Mouse (Mus musculus) liver, embryonic 11.5 days (tissue): ENCODE data around the gene Tcaf3. TPM values are rescaled to one million over a fixed set of nuclear protein-coding genes. Genes with fewer than 3 reads are reported as not detected.

Source experiments
- polyA plus RNA-seq: library from polyadenylated mRNA; unstranded; fragments of >200 nt; fragmentation: Nextera tagmentation; extraction: Ambion mirVana; gene quantifications from 2 replicates; pipeline ENCODE4 v1.2.1, GENCODE M21; 2014

The Tcaf3 gene
- polyA plus RNA-seq, 1 experiment from 2014 or later, result not detected

Other genes starting within 250 kb of the Tcaf3 start
- 113 TPM in 2 replicates for gene Zyx, start 248.1 kb downstream of the Tcaf3 start, polyA plus RNA-seq
- gene Epha1, start 224.4 kb downstream of the Tcaf3 start, polyA plus RNA-seq, result 1.1 and 1.4 TPM in 2 replicates
- gene Tas2r143, start 197.5 kb downstream of the Tcaf3 start, polyA plus RNA-seq, result not detected in 2 replicates
- gene Tas2r135, start 192.3 kb downstream of the Tcaf3 start, polyA plus RNA-seq, result not detected in 2 replicates
- not detected in 2 replicates for gene Tas2r126, start 163.2 kb downstream of the Tcaf3 start, polyA plus RNA-seq
- not detected in 2 replicates for gene Olfr458, start 132.5 kb downstream of the Tcaf3 start, polyA plus RNA-seq
- gene Olfr457, start 121.4 kb downstream of the Tcaf3 start, polyA plus RNA-seq, result not detected in 2 replicates
- gene Olfr456, start 110.5 kb downstream of the Tcaf3 start, polyA plus RNA-seq, result not detected in 2 replicates
- not detected in 2 replicates for gene Olfr455, start 50.1 kb downstream of the Tcaf3 start, polyA plus RNA-seq
- 0.29 and 0.55 TPM in 2 replicates for gene Tcaf2, start 47.6 kb upstream of the Tcaf3 start, polyA plus RNA-seq
- gene Tcaf1, start 112.4 kb upstream of the Tcaf3 start, polyA plus RNA-seq, result 23.3 and 26.2 TPM in 2 replicates
- not detected in 2 replicates for gene Olfr453, start 141.7 kb upstream of the Tcaf3 start, polyA plus RNA-seq
- not detected in 2 replicates for gene Olfr38, start 158.7 kb upstream of the Tcaf3 start, polyA plus RNA-seq
- not detected in 2 replicates for gene Olfr452, start 187.4 kb upstream of the Tcaf3 start, polyA plus RNA-seq
- not detected in 2 replicates for gene Olfr450, start 214.2 kb upstream of the Tcaf3 start, polyA plus RNA-seq
- gene Olfr449, start 236.7 kb upstream of the Tcaf3 start, polyA plus RNA-seq, result not detected in 2 replicates